Mouse (Mus musculus): Measurements from ENCODE around the gene Dxo. TPM values are rescaled to one million over a fixed set of nuclear protein-coding genes. Genes with fewer than 3 reads are reported as not detected.
"Not testable (repeated sequence)": the region's sequence is repeated elsewhere in the genome, so short reads cannot be mapped to it uniquely, and the experiment has no call there.

Dxo gene
- polyA plus RNA-seq, 1 experiment from 2014 or later = 84.9 TPM

DNA sequence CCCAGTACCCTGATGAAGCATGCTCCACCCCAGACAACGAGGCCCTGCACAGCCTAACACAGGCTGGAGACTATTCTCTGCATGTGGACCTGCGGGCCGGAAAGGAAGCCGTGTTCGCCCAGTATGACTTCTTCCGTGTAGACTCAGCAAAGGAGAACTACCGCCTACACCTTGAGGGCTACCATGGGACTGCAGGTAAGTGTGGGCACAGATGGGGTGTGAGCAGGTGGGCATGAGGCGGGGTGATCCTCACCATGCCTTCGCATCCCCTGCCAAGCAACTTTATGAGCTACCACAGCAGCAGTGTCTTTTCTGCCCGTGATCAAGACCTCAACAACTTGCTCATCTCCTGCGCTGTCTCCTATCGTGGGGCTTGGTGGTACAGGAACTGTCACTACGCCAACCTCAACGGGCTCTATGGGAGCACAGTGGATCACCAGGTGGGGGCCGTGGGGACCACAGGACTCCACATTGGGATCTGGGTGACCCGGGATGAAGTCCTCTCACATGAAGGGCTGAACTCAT, 36.0 kb upstream of the Dxo start:
- H3K9me3 ChIP-seq (ENCODE audit: control insufficient read depth, low read length); H3K27ac ChIP-seq (ENCODE audit: low read depth, low read length); H3K27me3 ChIP-seq (ENCODE audit: control insufficient read depth, insufficient read depth, low read length); H3K4me2 ChIP-seq (ENCODE audit: low read depth, low read length, severe bottlenecking); H3K36me3 ChIP-seq (ENCODE audit: control insufficient read depth, insufficient read depth, low read length); H3K4me3 ChIP-seq (ENCODE audit: low read depth, low read length); H3K9ac ChIP-seq (ENCODE audit: low read length); H3K4me1 ChIP-seq (replicated peaks; ENCODE audit: control insufficient read depth, insufficient read depth, low read length); ATAC-seq (replicated peaks; ENCODE audit: low FRiP score): not testable (repeated sequence)
- DNase-seq (ENCODE audit: low spot score) = peak; percentile 33
- 95% methylated on average over 16 of the region's 16 CpGs for WGBS

DNA sequence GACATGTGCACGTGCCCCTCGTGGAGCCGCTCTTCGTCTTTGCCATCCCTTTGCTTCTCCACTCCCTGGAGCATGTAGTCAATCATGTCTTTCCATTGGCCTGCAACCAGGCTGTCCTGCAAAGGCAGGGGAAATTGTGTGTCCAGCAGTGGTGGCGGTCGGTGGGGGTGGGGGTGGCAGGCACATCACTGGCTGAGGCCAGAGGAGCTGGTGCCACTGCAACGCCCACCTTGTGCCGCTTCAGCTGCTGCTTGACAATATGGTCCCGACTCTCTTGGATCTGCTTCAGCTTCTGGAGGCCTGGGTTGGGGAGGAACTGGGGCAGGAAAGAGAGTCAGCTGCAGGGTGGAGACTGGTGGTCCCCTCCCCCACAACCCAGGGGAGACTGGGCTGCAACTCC, 34.1 kb upstream of the Dxo start:
- ATAC-seq (replicated peaks; ENCODE audit: low FRiP score); H3K27ac ChIP-seq (ENCODE audit: low read depth, low read length); H3K9me3 ChIP-seq (ENCODE audit: control insufficient read depth, low read length); H3K4me1 ChIP-seq (replicated peaks; ENCODE audit: control insufficient read depth, insufficient read depth, low read length); H3K9ac ChIP-seq (ENCODE audit: low read length); H3K4me3 ChIP-seq (ENCODE audit: low read depth, low read length); H3K4me2 ChIP-seq (ENCODE audit: low read depth, low read length, severe bottlenecking); H3K27me3 ChIP-seq (ENCODE audit: control insufficient read depth, insufficient read depth, low read length); H3K36me3 ChIP-seq (ENCODE audit: control insufficient read depth, insufficient read depth, low read length): not testable (repeated sequence)
- DNase-seq (ENCODE audit: low spot score) = peak; percentile 23
- 89% methylated on average over 5 of the region's 9 CpGs for WGBS

DNA sequence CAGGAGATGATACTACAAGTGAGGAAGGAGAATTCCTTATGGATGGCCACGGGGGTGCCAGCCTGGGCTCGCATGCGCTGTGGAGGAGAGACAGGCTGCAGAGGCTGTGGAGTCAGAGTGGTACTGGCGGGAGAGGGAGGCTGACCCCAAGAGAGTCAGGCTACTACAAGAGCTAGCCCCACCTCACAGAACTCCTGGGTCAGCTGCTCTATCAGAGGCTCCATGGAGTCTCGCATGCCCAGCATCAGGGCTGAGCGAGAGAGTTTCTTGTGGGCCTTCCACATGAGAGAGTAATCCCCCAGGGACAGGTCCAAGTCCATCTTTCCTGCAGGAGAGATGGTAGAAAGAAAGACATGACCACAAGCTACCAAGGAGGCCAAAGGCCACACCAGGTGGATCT, 33.5 kb upstream of the Dxo start:
- ATAC-seq (replicated peaks; ENCODE audit: low FRiP score); H3K4me3 ChIP-seq (ENCODE audit: low read depth, low read length); H3K27ac ChIP-seq (ENCODE audit: low read depth, low read length); H3K4me1 ChIP-seq (replicated peaks; ENCODE audit: control insufficient read depth, insufficient read depth, low read length); H3K4me2 ChIP-seq (ENCODE audit: low read depth, low read length, severe bottlenecking); H3K9me3 ChIP-seq (ENCODE audit: control insufficient read depth, low read length); H3K36me3 ChIP-seq (ENCODE audit: control insufficient read depth, insufficient read depth, low read length); H3K27me3 ChIP-seq (ENCODE audit: control insufficient read depth, insufficient read depth, low read length); H3K9ac ChIP-seq (ENCODE audit: low read length): not testable (repeated sequence)
- peak; percentile 27 for DNase-seq (ENCODE audit: low spot score)
- WGBS = 91% methylated on average over 6 of the region's 6 CpGs

DNA sequence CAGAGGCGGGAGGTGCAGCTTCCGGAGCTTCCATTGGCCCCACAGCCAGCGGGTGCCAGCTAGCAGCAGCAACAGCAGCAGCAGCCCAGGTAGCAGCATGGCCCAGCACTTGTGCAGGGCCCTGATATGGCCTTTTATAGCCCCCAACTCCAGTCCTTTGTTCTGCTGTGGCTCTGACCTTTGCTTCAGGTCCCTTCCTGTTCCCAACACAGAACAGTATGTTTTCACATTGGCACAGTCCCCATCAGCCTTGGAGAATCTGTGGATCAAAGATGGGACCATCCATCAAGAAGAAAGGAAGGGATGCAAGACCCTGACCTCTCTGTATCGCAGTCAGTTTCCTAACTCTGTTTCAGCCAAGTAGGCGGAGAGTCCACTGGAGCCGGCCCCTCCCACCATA, 32.5 kb upstream of the Dxo start, which contains the start of gene Cyp21a1:
Cyp21a1 (minus strand) TSS at position 261 of the 400 bp plus-strand sequence.
- not testable (repeated sequence) for H3K4me2 ChIP-seq (ENCODE audit: low read depth, low read length, severe bottlenecking); H3K36me3 ChIP-seq (ENCODE audit: control insufficient read depth, insufficient read depth, low read length); H3K9me3 ChIP-seq (ENCODE audit: control insufficient read depth, low read length); H3K4me3 ChIP-seq (ENCODE audit: low read depth, low read length); H3K27me3 ChIP-seq (ENCODE audit: control insufficient read depth, insufficient read depth, low read length); H3K4me1 ChIP-seq (replicated peaks; ENCODE audit: control insufficient read depth, insufficient read depth, low read length); DNase-seq (ENCODE audit: low spot score); ATAC-seq (replicated peaks; ENCODE audit: low FRiP score); H3K27ac ChIP-seq (ENCODE audit: low read depth, low read length); H3K9ac ChIP-seq (ENCODE audit: low read length)
- 85% methylated on average over 2 of the region's 6 CpGs for WGBS

DNA sequence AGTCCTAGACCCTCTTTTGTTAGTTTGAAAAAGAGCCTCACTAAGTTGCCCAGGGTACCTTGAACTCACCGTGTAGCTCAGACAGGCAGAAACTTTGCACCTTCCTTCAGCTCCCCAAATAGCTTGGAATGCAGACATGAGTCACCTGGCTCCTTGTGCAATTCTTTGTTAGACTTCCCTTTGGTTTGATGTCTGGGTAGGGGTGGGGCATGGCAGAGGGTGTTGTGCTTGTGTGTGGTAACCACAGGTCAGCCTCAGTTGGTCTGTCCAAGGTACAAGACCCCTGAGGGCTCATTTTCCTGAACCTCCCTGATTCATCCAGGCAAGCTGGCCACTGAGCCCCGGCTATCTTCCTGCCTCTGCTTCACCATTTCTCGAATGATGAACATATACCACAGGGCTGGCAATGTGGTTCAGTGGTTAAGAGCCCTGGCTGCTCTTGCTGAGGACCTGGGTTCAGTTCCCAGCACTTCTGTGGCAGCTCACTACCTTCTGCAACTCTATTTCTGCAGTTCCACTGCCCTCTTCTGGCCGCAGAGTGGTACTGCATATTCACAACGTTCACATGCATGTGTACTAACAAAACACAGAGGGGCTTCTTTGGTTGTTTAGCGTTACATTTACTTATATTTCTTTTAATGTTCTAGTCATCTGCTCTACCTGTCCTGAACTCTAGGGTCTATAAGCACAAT, 31.8 kb upstream of the Dxo start:
- Histone ChIP-seq H3K4me2 (ENCODE audit: low read depth, low read length, severe bottlenecking) (no peak overlapping the region), H3K36me3 (ENCODE audit: control insufficient read depth, insufficient read depth, low read length) (no peaks in the 10 kb centered on the region), H3K4me3 (ENCODE audit: low read depth, low read length) (no peak overlapping the region), H3K9me3 (ENCODE audit: control insufficient read depth, low read length) (peaks cover 3% of the 10 kb centered on the region; the same call in 1 of the 2 replicates), H3K9ac (ENCODE audit: low read length) (no peak overlapping the region), H3K4me1 (replicated peaks; ENCODE audit: control insufficient read depth, insufficient read depth, low read length) (no peaks in the 10 kb centered on the region), H3K27me3 (ENCODE audit: control insufficient read depth, insufficient read depth, low read length) (no peaks in the 10 kb centered on the region), H3K27ac (ENCODE audit: low read depth, low read length) (no peak overlapping the region)
- WGBS = 74% methylated on average over 6 of the region's 6 CpGs
- ATAC-seq (replicated peaks; ENCODE audit: low FRiP score) (no peak), DNase-seq (ENCODE audit: low spot score) (no peak)

DNA sequence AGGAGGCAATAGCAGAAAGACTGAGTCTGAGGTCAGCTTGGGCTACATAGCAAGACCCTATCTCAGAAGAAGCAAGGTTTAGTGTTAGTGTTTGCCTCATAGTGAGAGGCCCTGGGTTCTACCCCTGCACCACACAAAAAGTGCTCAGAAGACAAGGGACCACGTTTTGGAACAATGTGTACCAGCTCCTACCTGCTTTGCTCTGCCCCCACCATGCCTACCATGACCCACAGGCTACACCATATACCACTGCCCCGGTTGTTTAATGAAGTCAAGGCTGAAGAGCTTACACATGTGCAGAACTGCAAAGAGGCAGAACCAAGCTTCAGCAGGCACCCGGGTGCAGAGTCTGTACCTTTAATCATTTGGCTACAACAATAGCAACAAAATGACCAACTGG, 29.6 kb upstream of the Dxo start:
- no peak overlapping the region for H3K4me2 ChIP-seq (ENCODE audit: low read depth, low read length, severe bottlenecking)

DNA sequence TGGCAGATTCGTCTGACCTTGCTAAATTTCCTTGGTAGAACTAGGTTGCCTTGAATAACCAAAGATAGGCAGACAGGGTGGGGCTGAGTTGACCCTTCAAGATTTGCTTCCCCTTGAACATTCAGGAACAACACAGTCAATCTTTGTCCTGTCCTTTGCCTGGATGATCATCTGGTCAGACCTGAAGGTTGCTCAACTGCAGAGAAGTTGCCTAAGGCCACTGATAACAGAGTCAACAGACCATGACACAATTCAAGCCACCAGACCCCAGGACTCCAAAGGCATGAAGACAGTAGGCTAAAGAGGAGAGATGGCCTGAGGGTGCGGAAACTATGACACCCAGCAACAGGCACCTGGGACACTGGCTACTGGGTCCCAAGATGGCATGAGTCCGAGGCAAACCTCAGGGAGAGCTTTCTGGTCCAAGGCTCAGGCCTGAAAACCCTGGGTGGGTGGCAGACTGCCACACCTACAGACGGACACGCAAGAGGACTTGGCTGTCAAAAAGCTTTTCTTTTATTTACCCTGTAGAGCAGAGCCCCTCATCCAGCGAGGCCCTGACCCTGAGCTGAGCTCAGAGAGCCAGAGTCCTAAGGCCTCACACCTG, 28.1 kb upstream of the Dxo start:
- Histone ChIP-seq H3K4me2 (ENCODE audit: low read depth, low read length, severe bottlenecking) (no peak overlapping the region), H3K27me3 (ENCODE audit: control insufficient read depth, insufficient read depth, low read length) (no peaks in the 10 kb centered on the region), H3K9ac (ENCODE audit: low read length) (no peak overlapping the region), H3K9me3 (ENCODE audit: control insufficient read depth, low read length) (peaks cover 3% of the 10 kb centered on the region; the same call in 1 of the 2 replicates), H3K36me3 (ENCODE audit: control insufficient read depth, insufficient read depth, low read length) (no peaks in the 10 kb centered on the region), H3K4me1 (replicated peaks; ENCODE audit: control insufficient read depth, insufficient read depth, low read length) (no peaks in the 10 kb centered on the region), H3K27ac (ENCODE audit: low read depth, low read length) (no peak overlapping the region), H3K4me3 (ENCODE audit: low read depth, low read length) (no peak overlapping the region)
- DNase-seq (ENCODE audit: low spot score) (peak; percentile 22), ATAC-seq (replicated peaks; ENCODE audit: low FRiP score) (no peak)
- 81% methylated on average over 6 of the region's 6 CpGs for WGBS

More for the DNA sequence above, 29.6 kb upstream of the Dxo start:
- Histone ChIP-seq H3K4me3 (ENCODE audit: low read depth, low read length) (no peak overlapping the region), H3K4me1 (replicated peaks; ENCODE audit: control insufficient read depth, insufficient read depth, low read length) (no peaks in the 10 kb centered on the region), H3K27me3 (ENCODE audit: control insufficient read depth, insufficient read depth, low read length) (no peaks in the 10 kb centered on the region), H3K27ac (ENCODE audit: low read depth, low read length) (no peak overlapping the region), H3K9ac (ENCODE audit: low read length) (no peak overlapping the region), H3K9me3 (ENCODE audit: control insufficient read depth, low read length) (peaks cover 3% of the 10 kb centered on the region; the same call in 1 of the 2 replicates), H3K36me3 (ENCODE audit: control insufficient read depth, insufficient read depth, low read length) (no peaks in the 10 kb centered on the region)
- ATAC-seq (replicated peaks; ENCODE audit: low FRiP score) = no peak
- DNase-seq (ENCODE audit: low spot score) = no peak
- WGBS = 60% methylated on average over 3 of the region's 3 CpGs

DNA sequence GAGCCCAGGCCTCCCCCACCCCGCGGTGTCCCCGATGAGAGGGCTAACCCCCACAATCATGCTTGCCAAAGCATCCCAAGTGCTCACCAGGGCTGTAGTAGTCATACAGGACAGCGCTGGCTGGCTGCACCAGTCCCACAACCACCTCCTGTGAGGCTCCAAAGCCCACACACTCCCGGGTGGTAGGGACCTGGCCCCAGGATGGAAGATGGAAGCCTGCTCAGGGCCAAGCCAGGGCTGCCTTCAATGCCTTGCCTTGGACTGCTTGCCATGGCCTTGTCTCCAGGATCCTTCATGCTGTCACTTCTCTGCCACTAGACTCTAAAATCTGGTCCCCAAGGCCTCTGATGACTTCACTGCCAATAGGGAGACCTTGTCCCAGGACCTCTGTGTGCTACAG, 26.4 kb upstream of the Dxo start:
- not testable (repeated sequence) for H3K4me3 ChIP-seq (ENCODE audit: low read depth, low read length); H3K4me2 ChIP-seq (ENCODE audit: low read depth, low read length, severe bottlenecking); ATAC-seq (replicated peaks; ENCODE audit: low FRiP score); H3K36me3 ChIP-seq (ENCODE audit: control insufficient read depth, insufficient read depth, low read length); H3K4me1 ChIP-seq (replicated peaks; ENCODE audit: control insufficient read depth, insufficient read depth, low read length); H3K9ac ChIP-seq (ENCODE audit: low read length); H3K9me3 ChIP-seq (ENCODE audit: control insufficient read depth, low read length); H3K27ac ChIP-seq (ENCODE audit: low read depth, low read length); H3K27me3 ChIP-seq (ENCODE audit: control insufficient read depth, insufficient read depth, low read length)
- 88% methylated on average over 5 of the region's 5 CpGs for WGBS
- DNase-seq (ENCODE audit: low spot score) = peak; percentile 48

DNA sequence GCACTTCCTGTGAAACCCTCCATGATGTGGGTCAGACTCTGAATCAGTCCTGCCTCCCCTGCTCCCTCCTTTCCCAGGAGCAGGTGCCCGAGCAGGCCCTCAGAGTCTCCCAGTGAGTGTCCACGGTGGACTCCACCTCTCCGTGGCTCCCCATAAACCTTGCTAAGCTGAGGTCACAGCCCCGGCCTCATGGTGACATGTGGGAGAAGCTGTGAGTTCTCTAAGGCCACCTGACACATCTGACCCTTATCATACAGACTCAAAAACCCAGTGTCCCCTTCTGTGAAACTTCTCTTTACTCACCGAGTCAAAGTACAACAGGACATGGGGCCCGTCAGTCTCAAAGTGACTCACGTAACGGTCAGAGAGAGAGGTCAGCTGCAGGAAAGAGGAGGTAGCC, 26.0 kb upstream of the Dxo start:
- not testable (repeated sequence) for H3K9me3 ChIP-seq (ENCODE audit: control insufficient read depth, low read length); ATAC-seq (replicated peaks; ENCODE audit: low FRiP score)
- WGBS = 82% methylated on average over 8 of the region's 8 CpGs

More for the DNA sequence above, 26.0 kb upstream of the Dxo start:
- not testable (repeated sequence) for H3K4me2 ChIP-seq (ENCODE audit: low read depth, low read length, severe bottlenecking); H3K9ac ChIP-seq (ENCODE audit: low read length); H3K27me3 ChIP-seq (ENCODE audit: control insufficient read depth, insufficient read depth, low read length); H3K4me3 ChIP-seq (ENCODE audit: low read depth, low read length); H3K27ac ChIP-seq (ENCODE audit: low read depth, low read length); H3K36me3 ChIP-seq (ENCODE audit: control insufficient read depth, insufficient read depth, low read length); H3K4me1 ChIP-seq (replicated peaks; ENCODE audit: control insufficient read depth, insufficient read depth, low read length)
- peak; percentile 29 for DNase-seq (ENCODE audit: low spot score)

All from forebrain, embryonic 11.5 days (tissue).